Mouse (Mus musculus): ENCODE results near the gene Uqcc3.
A peak's percentile ranks its signal among the peaks of the same experiment; 100 is the strongest.
"Not testable (repeated sequence)": the region's sequence is repeated elsewhere in the genome, so short reads cannot be mapped to it uniquely, and the experiment has no call there.

The Uqcc3 gene

DNA sequence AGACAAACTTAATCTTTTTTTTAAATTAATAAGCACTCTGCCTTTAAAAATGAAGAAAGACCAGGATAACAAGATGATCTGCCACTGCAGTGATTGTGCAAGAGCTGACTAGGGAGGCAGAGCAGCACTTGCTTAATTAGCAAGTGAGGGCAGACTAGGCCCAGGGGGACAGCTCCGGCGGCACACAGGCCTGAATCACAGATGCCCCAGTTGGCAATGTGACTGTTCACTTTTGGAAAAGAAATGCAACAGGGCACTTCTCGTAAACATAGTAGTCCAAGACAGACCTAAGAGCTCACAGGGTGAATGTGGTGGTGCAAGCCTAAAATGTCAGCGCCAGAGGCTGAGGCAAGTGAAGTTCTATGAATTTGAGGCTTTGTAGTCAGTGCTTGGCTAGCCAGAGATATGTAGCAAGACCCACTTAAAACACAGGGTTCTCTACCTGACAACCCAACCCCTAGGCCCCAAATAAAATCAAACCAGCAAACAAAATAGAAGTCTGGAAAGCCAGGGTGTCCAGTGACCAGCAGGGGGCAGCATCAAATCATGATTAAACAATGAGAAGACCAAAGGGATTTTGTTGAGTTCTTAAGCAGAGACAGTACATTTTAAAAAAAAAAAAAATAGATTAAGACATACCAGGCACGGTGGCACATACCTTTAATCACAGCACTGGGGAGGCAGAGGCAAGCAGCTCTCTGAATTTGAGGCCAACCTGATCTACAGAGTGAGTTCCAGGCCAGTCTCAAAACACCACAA lies 36.2 kb downstream of the Uqcc3 start:
- DNase-seq = peak; percentile 56 to 82

DNA sequence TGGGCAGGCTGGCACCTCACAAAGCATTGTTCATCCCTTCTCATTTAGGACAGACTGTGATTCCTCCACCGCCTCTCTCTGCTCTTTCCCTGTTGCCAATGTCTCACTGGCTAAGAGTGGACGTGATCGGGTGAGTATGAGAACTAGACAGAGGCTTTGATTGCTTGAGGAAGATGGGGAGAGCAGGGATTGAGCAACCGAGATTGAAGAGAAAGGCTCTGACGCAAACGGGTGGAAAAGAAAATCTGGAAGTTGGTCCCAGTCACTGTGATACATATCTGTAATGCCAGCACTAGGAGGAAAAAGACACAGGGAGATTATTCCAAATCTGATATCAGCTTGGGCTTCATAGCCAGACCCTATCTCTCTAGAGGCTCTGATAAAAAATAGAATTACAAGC lies 37.8 kb downstream of the Uqcc3 start:
- DNase-seq = no peak

DNA sequence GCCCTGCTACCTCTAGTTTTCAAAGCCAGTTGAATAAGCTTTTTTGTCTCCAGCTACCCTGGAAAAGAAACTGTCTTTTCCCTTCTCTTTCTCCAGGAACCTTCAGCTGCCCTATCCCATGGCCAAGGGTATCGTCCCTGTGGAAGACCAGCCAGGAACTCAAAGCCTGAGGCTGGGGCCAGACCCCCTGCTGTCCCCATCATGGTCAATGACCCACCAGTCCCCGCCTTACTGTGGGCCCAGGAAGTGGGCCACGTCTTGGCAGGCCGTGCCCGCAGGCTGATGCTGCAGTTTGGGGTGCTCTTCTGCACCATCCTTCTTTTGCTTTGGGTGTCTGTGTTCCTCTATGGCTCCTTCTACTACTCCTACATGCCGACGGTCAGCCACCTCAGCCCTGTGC lies 39.7 kb downstream of the Uqcc3 start:
- no peak for DNase-seq

DNA sequence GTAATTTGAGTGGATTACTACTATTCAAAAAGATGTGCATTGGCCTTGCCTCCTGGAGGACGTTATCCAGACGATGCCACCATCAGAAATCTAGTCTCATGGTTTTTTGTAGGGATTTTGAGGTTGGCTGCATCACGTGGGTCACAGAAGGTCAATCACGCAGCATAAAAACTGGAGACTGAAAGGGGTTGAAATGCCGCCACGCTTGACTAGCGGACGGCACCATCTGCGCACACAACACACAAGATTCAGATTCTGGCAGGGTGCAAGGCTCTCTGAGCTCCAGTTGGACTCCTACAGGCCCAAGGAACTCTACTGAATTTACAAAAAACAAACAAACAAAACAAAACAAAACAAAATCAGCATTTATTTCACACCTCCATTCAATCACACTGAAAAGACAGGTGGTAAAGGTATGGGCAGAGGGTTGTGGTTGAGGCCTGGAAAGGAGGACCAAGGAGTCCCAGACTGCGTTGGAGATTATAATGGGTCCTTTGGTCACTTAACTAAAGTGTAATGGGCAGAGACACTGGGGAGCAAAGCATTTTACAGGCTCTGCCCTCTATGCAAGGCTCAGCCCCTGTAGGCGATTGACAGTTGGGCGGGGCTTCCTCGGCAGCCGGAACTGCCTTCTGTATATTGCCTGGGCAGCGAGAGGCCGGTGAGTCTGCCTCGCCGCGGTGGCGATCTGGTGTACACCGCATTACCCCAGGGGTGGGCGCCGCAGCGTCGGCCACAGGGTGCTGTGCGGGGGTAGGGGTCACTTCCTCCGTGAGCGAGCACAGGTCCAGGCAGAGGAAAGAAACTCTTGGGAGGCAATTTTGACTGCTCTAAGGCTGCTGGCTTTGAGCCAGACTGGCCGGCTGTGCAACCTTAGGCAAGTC lies 40.6 kb downstream of the Uqcc3 start:
- peak; percentile 85 to 89 for DNase-seq

DNA sequence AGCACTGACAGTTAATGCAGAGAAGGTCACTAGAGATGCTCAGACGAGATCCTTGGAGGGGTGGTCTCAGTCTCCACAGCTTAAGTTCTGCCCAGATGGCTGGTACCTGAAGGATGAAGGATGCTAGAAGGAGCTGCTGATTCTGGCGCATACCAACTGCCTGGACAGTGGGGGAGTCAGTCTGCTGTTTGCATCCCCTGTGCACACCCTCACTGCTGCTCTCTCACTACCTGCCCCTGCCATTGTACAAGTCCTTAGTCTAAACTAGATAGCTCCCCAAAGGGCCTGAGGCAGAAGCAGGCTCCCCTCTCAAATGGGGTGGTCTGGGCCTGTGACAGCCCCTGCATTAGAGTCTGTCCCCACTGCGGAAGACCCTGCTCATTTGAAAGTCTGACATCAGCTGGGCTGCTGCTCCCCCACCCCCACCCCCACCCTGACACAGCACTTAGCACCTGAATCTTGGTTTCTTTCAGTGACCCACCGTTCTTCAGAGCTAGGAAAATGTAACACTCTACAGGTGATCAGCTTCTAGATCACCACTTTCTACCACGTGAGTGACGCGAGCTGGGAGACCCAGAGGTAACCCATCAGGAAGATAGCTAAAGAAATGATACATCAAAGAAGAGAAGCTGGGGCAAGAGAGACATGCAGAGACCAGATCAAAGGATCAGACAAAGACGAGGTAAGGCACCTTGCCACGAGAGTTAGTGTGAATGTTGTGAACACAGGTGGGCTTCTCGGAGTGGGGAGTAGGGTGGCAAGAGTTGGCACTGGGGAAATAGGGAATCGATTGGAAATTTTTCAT lies 41.4 kb downstream of the Uqcc3 start, which contains the start of gene Gng3:
Gene Gng3, minus strand, starts transcription at position 92 of the 805 bp plus-strand sequence.
- no peak for DNase-seq

DNA sequence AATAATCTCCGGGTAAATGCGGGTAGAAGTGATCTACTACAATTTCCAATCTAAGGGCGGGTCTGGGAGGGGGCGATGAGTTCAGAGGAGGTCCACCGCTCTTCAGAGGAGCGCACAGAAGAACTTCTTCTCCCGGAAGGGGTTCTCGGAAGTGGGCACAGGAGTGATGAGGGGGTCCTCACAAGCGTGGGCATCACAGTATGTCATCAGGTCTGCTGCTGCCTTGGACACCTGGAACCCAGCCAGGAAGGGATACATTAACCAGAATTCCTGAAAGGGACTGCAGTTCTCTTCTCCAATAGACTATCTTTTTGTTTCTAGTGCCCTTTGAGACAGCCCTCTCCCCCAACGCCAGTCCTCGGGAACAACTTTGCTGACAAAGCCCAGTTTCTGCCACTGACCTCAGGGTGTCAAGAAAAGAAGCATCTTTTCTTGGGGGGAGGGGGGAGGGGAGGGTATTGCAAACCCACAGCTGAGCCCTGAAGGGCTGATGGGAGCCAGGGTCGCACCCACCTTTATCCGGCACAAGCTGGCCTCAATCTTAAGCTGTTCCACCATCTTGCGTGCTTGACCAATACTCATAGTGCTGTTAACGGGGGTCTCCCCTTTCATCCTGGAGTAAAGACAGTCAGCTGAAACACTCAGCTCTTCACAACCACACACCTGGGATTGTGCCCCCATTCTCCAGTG lies 42.5 kb downstream of the Uqcc3 start:
- DNase-seq = peak; percentile 43 to 49

DNA sequence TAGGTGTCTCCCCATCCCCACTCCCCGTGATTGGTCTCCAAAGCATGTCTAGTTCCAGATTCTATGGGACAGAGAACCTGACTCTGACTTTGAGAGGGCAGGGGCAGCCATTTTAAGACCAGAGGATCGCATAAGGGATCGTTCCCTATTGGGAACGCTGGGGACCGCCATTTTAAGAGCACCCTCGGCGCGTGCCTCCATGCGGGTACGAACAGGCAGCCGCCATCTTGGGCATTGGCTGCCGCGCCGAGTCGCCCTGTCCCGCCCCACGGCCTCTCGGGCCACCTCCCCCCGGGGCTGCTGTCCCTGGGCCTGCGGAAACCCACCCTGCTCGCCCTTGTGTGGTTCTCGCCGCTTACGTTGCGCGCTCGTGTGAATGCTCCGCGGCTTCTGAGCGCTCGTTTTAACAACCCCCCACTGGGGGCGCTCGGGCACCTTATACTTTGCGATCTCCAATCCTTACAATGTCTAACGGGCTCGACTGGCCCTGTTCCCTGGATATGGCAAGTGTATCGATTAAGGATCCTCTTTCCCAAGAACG lies 43.4 kb downstream of the Uqcc3 start, which contains the start of gene Bscl2:
Gene Bscl2, plus strand, starts transcription at position 217 of the 541 bp plus-strand sequence.
- peak; percentile 86 to 90 for DNase-seq

DNA sequence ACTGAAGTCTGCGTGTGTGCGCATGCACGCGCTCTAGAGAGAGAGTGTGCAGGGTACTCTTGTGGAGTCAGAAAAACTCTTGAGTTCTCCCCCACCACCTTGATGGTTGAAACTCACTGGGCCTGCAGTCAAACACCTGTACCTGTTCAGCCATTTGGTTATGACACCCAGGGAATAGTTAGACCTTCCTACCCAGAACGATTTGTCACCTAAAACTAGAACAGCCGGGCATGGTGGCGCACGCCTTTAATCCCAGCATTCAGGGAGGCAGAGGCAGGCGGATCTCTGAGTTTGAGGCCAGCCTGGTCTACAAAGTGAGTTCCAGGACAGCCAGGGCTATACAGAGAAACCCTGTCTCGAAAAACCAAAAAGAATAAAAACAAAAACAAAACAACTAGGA lies 44.4 kb downstream of the Uqcc3 start:
- DNase-seq = not testable (repeated sequence)

DNA sequence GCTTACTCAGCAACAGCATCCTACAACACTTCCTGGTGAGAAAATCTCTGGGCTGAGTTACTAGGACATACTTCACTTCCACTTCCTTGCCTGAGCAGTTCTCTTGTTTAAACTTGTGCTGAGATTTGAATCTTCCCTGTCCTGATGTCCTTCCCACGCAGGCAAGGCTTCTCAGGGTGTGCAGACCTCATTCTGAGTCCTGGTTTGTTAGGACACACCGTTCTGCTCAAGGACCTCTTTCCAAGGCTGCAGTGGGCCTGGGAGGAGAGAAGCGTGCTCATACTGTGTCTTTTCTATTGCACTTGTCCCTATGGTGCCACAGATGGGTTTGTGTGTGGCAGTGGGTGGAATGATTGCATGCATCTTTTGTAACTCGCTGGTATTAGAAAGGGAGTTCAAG lies 47.8 kb downstream of the Uqcc3 start:
- no peak for DNase-seq

DNA sequence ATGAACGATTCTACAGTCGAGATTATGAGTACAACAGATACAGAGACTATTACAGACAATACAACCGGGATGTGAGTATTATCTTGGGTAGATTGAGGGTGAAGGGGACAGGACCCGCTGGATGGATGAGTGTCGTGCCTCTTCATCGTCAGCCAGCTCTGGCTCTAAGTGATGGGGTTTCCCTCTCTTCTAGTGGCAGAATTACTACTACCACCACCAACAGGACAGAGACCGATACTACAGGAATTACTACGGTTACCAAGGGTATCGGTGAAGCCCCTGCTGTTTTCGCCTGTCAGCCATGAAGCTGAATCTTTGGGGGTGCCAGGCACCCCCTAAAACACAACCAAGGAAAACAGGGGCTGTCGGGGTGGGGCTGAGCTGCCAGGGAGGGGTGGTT lies 49.5 kb downstream of the Uqcc3 start:
- DNase-seq = no peak

DNA sequence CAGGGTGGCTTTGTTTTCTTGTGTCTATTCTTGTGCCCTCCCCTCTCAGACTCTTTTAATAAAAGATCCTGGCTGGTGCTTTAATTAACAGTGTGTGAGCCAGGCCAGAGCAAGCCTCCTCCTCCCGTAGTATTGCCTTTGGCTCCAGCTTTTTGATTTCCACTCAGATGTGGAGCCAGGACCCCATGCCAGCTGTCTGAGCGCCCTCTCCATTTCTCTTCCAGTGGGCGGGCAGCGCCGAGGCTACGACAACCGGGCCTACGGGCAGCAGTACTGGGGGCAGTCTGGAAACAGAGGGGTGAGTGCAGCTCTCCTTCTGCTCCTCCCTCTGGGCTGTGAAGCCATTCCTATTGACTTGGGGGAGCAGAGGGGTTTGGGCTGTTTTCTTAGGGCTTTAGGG lies 50.1 kb downstream of the Uqcc3 start:
- no peak for DNase-seq
